In the genomic region with DNA sequence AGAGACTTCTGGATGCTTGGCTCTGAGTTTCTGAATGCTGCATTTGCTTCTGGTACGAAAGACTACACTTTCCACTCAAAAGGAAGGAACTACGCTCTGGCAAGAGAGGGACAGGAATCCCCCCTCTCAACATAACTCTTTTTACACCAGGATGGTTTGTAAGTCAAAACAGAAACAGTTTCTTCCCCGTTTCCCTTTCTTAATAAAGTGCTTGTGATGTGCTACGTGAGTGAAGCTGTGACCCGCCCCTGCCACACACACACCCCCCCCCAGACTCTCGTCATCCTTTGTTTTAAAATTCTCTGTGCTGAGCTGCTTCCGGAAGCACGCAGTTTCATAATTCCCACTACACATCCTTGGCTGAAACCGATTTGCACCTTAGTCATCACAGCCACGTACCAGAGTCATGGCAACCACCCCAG, we compare ENCODE assay signal across 10 mouse cellular contexts. TPM values are rescaled to one million over a fixed set of nuclear protein-coding genes. Genes with fewer than 3 reads are reported as not detected.
A peak's percentile ranks its signal among the peaks of the same experiment; 100 is the strongest.
DNase-seq lines count a peak whose midpoint lies in the region; ATAC-seq and TF ChIP-seq lines count a peak whose summit lies in the region.
"Had no signal": no experiment of that assay in that cellular context is flagged by ENCODE, and none has a peak within 500 bp of the region (broad histone marks: within the 10 kb centered on the region; RNA-seq: fewer than 3 reads in every experiment).

No protein-coding gene starts in this region.

- no peak overlapping the region for H3K27ac ChIP-seq in kidney, adult 2 months (ENCODE audit: insufficient read depth, low read depth, low read length)
- H3K27ac ChIP-seq: hindbrain, embryonic 13.5 days; liver, embryonic 14.5 days had no signal

- no peak overlapping the region for H3K4me3 ChIP-seq in kidney, adult 2 months (ENCODE audit: insufficient read depth, low read depth, low read length)
- H3K4me3 ChIP-seq: hindbrain, embryonic 13.5 days had no signal

- no peak for TF ChIP-seq POLR2A in kidney, adult 2 months (IDR thresholded peaks at IDR 0.05; ENCODE audit: low read depth, low read length)

- no peak for TF ChIP-seq CTCF in kidney, adult 2 months (conservative IDR thresholded peaks at IDR 0.05; ENCODE audit: insufficient read depth, insufficient read length, low read depth, low read length)

- ATAC-seq in common myeloid progenitor, adult 5-6 weeks (replicated peaks; ENCODE audit: low read depth, poor library complexity, severe bottlenecking) = peak; percentile 69

- H3K36me3 ChIP-seq in kidney, adult 2 months (ENCODE audit: control insufficient read depth, insufficient read depth, low read length) = no peaks in the 10 kb centered on the region
- H3K36me3 ChIP-seq: hindbrain, embryonic 13.5 days had no signal

- no peaks in the 10 kb centered on the region; the same call in 1 of the 2 replicates for H3K4me1 ChIP-seq in kidney, adult 2 months (ENCODE audit: control insufficient read depth, insufficient read depth, low read length)
- H3K4me1 ChIP-seq: hindbrain, embryonic 13.5 days had no signal

- peak; percentile 12 for DNase-seq in kidney, adult 2 months
- DNase-seq in kidney, postnatal 36 days = no peak
- DNase-seq in CD4-positive helper T cell, adult 2 months (ENCODE audit: low read depth, low spot score) = peak; percentile 29
- peak; percentile 23 for DNase-seq in lung, postnatal 36 days
- DNase-seq in spleen, adult 18-20 months = no peak
- no peak for DNase-seq in cerebellum, adult 8-10 months
- DNase-seq in cerebellum, adult 11 months = no peak

- 53% methylated on average over 10 of the region's 10 CpGs for WGBS in kidney, adult 2 months

- H3K27me3 ChIP-seq in kidney, adult 2 months (replicated peaks; ENCODE audit: control insufficient read depth, insufficient read depth, low read length) = no peaks in the 10 kb centered on the region
- H3K27me3 ChIP-seq: hindbrain, embryonic 13.5 days had no signal

RNA-seq across cellular contexts. Expression of a gene that starts 56.6 kb away (rescaled TPM):
- polyA plus RNA-seq in kidney, adult 2 months (2012; rRNA removed) = 3.0 and 5.5 TPM in 2 replicates
- 0.19 TPM in 1 of 2 replicates, not detected in the other for total RNA-seq in common myeloid progenitor, adult 5-6 weeks (2017)

Comparison
In these comparisons a context has a peak if more than half of its experiments do, and no peak if none do; other contexts are left out.
1. DNase-seq: peak in kidney, adult 2 months (single experiment), CD4-positive helper T cell, adult 2 months (single experiment) and lung, postnatal 36 days (single experiment); none in kidney, postnatal 36 days (0 of 2), spleen, adult 18-20 months (0 of 2), cerebellum, adult 8-10 months (single experiment) and cerebellum, adult 11 months (single experiment).